Mouse (Mus musculus): ENCODE measurements at regions not wholly inside any gene's neighbourhood (a gene's known extent, or its start where the extent isn't known, plus 50 kb on each side); places are given as distances from the start of the nearest gene placed in this dataset.

GRCm38 (mm10) chr2:11118625-11119024, 53.3 kb upstream of the Prkcq start:
- ATAC-seq (ENCODE audit: low TSS enrichment) = no peak

- no peak for ATAC-seq (ENCODE audit: low TSS enrichment)
Observed at GRCm38 (mm10) chr2:11119301-11119700, 52.6 kb upstream of the Prkcq start.
